Mouse (Mus musculus) spleen, adult 18-20 months (tissue): ENCODE measurements at regions not wholly inside any gene's neighbourhood (a gene's known extent, or its start where the extent isn't known, plus 50 kb on each side); places are given as distances from the start of the nearest gene placed in this dataset.

ENCODE experiments used
- DNase-seq, 2 experiments: peaks; one replicate each; pipeline ENCODE4 v3.0.0; 2022; ENCODE audit warnings: mixed read lengths in 2 of 2

DNA sequence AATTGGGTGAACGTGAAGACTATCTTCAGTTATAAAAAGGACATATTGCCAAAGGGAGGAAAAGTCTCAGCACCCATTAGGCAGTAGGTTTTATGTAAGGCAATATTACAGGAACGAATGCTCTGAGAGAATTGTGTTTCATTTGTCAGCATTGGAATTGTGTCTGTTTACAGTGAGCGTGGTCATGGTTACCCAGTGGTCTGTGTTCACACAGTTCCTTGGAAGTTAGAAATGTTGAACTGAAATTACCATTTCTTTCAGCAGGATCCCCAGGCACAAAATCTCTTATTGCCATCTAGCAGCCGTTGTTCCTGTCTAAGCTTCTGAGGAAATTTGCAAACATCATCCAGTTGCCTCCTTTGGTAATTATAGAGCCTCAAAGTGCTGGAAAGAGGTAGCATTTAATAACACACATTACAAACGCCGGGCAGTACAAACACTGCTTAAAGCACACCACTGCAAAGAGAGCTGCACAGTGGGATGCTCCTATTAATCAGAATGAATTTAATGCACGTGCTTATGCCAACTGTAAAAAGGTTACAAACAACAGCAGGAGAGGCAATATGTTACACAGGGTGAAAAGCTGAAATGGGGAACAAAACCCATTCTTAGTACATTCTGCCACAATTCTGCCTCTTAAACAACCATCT lies 555.4 kb upstream of the Marcks start:
- no peak for DNase-seq

DNA sequence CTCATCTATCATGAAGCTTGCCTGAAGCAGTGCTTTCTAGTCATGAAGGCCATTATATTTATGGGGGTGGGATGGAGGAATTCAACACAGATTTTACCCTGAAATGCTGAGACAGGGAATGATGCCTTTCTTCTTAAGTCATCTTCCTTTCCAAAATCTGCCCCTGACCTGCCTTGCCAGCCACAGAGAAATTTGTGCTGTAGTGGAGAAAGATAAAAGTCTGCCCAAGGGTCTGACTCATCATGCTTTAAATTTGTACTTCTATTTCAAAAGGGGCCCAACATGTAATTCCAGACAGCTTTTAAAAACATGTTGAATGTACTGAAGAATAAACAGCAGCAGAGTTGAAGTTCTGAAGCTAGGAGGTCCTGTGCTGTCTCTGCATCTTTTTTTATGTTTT lies 554.1 kb upstream of the Marcks start:
- DNase-seq = no peak

DNA sequence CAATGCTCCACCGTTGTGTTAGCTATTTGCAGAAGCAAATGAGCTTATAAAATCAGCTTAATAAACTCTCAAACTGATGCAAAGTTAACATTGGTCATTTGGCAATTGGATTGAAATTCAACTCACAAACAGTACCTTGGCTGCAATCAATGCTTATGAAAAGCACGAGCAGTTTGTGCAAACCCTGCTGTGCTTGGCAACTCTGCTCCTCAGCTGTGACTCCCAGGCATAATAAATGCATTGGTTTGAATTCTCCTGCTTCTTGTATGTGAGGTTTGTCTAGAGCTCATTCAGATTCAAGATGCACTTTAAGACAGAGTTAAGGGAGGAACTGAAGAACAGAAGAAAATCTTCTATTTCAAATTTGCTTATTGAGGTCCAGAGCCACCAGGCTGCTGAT lies 553.2 kb upstream of the Marcks start:
- no peak for DNase-seq

DNA sequence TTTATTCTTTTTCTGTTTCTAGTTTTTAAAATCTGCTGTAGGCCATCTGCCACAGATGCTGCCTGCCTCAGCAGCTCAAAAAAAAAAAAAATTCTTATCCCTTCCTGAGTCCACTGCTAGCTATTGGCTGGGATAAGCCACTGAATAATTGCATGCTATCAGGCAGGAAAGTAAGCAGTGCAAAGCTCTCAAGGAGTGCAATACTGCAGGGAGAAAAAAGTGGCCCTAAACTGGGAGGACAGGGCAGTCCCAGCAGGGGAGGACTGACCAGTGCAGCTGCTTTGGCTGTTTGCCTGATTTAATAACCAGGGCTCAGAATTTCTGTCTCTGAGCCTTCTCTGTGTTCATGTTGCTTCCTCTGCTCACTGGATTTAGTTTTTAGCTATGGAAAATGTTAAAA lies 544.4 kb upstream of the Marcks start:
- no peak for DNase-seq

DNA sequence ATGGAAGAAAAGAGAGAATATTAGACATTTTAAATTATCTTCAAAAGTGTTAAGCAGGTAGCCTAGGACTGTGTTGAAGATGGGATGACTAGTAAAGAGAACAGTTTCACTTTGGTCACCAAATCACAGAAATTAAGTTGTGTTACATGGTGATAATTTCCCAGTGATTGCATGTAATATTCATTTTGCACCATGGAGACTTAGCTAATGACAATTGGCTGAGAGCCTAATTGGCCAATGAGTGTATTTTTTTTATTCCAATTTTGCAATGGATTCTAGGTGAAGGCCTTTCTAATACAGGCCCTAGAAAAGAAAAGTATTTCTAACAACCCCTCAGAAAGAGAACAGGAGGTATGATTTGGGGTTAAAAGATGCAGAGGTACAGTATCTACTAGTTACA lies 541.9 kb upstream of the Marcks start:
- no peak for DNase-seq

DNA sequence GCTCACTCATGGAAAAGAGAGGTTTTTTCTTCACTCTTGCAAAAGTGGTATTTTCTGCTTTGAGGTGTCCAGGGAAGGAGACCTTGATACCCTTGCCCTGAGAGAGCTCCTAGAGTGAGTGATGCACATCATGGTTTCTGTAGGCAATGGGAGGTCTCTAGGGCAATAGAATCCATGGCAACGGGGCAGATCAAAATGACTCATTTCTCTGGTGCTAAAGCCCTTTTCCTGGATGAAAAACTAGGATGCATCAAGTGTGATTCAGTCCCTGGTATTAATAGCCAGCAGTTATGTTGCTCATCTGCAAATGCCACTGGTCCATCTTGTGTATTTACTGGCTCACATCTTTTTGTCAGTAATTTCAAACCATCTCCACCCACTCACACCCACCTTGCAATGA lies 539.1 kb upstream of the Marcks start:
- no peak for DNase-seq

DNA sequence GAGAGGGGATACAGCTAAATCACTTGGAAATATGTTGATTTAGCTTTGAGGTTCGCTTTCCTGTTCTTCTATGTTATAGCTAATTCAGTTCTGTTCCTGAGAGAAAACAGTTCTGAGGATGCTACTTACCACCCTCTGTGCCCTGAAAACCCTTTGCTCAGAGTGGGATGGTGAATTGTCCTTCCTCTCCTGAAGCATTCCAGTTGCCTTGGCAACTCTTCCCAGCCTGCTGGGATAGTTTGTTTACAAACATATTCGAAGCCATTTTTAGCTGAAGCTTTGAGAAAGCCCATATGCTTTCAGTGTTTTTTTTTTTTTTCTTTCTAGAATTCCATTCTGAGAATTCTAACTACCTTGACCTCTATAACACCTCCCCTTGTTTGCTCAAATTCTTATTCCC lies 530.1 kb upstream of the Marcks start:
- no peak for DNase-seq

DNA sequence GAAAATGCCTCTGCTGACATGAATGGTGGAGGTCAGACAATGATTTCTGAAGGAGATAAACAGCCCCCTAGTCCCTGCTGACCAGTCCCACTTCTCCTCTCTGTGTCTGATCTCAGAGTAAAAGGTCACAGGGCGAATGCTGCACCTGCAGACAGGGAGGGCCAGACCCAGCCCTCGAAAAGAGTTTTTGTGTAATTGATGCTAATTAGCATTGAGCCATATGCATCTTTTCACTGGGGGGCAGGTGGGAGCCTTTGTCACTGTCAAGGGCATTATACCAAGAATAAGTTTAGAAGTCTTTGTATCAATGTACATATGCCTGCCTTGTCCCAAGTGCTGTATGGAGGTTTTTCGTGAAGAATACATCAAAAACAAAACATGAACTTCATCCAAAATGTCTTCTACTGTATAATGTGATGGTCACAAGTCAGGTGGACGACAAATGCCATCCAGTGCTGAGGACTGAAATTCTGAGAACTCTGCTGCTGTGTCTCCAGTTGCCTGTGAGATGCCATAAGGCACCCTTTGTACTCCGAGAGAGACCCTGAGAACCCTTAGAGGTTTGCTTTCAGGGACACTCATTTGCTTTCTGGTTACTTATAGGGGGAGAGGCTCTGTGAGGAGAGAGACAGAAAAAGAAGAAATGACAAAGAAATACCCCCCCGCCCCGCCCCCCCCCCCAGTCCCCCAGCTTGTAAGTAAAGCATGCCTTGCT lies 528.5 kb upstream of the Marcks start:
- DNase-seq = no peak

DNA sequence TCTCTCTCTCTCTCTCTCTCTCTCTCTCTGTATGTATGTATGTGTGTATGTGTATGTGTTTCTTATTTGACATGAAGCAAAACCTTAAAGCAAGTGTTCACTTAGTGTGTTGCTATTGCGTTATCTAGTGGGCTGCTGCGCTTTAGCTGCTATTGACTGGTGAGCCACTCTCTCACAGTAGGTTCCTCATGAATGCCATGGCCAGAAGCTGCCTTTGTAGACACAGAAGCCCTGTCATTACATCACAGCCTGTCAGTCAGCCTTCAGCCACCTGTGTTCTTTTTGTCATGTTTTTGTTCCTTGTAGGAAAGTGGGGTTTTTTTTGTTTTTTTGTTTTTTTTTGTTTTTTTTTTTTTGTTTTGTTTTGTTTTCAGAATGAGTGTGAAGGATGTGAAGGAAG lies 527.8 kb upstream of the Marcks start:
- no peak for DNase-seq

DNA sequence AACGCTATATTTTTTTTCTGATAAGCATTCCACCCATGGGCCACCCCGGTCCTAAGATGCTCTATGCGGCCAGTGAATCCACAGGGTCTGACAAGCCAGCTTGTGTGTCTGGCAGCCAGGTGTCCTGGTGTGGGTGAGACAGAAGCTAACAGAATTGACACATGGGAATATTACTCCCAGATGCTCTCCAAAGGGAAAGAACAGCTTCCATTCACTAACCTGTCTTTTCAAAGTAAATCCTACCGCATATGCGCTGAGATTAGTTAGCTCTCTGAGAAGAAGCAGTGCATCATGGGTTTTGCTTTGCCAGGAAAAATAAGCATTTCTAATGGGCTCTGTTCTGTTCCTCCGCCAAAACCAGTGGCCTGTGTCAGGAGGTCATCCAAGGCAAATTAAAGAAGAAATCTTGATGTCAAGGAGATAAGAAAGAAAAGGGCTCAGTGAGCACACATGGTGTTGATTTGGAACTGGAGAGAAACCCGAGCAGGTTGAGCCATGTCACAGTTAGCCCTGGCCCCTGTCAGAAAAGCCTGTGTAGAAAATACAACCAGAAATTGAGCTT lies 498.4 kb upstream of the Marcks start:
- no peak for DNase-seq

DNA sequence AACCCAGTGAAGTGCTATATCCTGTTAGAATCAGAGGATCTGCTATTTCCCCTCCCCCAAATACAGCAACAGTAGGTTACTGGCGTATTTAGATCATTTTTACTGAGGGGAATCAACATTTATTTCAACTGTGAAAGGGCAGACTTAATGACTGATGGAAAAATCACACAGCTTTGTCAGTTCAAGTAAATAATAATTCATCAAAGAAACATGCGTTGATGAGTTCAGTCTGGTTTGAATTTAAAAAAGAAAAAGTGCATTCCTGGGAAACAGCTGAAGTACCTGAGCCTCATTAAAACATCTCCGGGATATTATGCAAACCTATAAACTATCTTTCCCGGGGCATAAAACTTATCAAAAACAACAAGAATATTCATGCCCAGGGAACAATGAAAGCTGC lies 497.7 kb upstream of the Marcks start:
- DNase-seq = no peak

DNA sequence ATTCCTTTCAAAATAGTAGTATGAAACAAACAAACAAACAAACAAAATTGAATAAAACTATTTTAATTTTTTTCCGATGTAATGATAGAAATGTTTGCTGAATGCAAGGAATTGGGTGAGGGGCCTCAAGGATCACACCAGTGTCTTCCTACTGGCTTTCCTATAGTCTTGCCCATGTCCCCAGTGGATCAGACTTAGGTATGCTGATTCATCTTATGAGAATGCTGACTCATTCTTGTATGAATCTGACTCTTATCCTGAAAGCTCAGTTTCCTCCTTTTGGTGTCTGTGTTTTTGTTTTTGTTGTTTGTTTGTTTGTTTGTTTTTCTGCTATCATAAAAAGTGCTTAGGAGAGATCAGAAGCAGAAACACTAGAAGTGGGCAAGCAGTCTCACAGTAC lies 491.7 kb upstream of the Marcks start:
- DNase-seq = no peak

DNA sequence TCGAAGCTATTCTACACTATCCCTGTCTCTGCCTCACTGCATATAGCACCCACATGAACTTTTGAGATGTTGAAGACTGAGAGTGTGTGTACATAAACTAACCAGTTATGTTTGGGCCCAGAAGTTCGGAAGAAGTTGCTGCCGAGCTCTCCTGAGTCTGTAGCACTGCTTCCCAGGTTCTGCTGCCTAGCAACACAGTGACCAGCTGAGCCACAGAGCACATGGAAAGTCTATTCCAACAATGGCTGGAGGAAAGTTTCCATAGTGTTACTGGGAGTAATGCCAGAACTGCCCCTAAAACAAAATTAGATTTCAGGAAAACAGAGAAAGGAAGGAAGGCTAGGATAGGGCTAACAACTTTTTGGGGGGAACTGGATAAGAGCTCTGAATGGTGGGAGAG lies 489.2 kb upstream of the Marcks start:
- no peak for DNase-seq

DNA sequence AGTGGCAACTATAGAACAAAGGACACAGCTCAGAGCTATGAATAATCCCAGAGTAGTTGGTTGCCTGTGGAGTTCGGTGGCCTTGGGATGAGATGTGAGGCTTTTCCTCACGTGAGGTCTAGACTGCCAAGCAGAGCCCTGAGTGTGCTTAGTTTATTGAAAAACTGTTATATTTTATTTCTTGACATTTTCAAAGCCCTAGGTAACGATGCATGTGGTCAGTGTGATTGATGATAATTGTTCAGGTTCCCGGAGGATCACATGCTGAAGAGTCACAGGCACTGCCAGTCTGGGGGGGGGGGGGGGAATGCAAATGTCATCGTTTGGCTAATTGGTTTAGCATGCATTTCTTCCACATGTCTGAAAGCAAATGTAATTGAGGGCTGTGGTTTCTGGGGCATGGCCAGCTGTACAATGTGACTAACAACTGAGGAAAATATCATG lies 488.1 kb upstream of the Marcks start:
- DNase-seq = no peak

DNA sequence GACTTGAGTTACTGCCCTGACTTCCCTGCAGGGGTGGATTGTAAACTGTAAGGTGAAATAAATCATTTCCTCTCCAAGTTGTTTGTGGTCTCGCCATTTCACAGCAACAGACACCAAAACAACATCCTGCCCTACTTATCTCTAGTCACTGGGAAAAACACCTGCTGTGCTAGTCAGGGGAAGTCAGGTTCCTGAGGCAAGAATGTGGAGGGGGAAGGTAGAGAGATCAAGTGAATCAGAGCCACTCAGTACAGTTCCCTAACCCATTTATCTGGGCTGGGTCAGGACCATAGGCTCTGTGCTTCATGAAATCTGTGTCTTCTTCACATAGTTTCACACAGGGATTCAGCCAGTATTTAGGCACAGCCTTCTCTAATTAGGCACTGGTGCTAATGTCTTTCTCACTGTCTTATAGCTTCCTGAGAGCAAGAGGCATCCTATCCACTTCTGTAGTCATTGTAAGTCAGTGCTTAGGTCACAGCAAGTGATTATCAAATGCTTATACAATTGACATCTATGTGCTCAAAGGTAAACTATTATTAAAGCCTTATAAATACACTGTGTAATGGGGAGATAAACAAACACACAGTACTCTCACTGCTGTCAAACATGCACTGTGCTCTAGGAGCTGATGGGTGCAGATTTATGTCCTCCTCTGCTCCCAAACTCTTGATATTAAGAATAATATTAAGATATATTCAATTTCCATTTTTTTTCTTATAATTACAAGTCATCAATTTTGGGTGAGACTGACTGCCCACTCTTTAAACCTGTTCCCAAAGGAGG lies 487.4 kb upstream of the Marcks start:
- DNase-seq = no peak

DNA sequence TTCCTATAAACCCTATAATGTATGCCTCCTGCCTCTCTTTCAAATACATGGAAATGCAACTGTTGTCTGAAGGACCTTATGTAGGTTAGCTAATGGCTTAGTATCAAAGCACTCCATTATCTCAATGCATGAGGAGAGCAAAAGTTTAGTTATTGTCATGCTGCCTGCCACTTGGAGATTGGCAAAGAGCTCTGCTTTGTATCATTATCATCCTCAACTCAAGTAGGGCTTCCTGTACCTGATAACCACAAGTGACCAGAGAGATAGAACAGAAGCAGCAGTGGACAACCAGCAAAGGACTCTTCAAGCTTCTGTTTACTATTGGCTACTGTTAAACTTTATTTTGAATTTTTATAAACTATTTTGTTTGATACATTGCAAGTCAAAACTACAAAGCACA lies 484.3 kb upstream of the Marcks start:
- no peak for DNase-seq

DNA sequence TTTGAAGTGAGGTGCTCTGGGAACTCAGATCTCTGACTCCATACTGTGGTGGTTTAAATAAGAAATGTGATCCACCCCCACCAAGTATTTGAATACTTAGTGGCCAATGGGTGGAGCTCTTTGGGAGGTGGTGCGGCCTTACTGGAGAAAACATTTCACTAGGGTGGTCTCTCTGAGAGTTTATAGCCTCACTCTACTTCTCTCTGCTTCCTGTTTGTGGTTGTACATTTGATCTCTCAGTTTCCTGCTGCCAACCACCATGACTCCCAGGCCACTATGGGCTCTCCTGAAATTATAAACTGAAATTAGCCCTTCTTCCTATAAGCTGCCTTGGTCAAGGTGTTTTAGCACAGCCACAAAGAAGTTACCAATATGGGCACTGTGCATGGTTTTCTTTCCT lies 479.9 kb upstream of the Marcks start:
- DNase-seq = no peak

DNA sequence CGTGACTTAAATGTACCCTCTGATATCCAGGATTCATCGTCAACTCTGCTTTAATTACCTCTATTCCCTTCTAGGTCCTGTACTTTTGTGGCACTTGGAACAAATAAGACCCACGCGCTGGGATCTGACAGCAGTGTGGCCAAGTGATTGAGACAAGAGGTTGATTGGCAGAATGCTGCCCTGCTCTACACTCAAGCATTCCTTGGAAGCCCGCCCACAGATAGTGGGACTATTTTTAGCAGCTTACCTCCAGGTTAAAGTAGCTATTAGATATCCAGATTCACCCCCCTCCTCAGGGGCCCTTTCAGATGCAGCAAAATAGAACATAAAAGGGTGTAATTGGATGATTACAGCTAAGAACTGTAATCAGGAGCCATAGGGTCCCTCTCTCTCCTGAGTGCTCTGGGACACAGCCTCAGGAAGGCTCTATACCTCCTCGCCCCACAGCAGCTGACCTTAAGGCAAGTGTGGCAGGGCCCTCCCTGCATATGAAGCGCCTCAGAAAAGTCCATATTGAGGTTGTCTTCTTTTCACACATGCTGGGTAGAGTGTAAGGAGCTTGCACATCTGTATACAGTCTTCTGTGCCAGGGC lies 479.1 kb upstream of the Marcks start:
- DNase-seq = no peak

DNA sequence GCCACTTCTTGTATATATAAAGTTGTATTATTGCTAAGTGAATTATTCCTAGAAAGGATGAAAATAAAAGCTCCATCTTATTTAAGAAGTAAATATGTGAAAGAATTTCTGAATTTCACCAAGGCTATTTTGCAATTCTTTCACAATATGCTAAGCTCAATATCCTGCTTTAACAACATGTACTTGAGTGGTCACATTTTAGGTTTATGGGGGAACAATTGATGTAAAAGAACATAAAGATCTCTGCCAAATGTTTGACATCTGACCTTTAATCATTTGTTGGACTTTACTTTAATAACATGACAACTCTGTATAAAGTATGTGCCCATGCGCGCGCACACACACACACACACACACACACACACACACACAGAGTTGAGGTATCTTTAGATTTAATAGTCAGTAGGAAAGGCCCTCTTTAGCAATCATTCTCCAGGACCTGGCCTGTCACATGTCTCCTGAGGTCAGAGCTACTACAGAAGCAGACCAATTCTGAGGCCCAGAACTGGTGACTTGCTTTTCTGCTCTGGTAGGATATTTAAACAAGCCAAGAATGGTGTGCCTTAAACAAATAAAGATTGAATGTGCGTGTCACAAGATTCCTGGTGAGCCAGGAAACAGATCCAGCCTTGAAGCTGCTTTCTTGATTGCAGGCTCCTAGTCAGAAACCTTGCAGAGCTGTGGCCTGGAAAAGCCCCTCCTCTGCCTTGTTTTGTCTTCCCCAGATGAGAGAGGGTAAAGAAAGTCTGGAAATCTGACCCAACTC lies 477.4 kb upstream of the Marcks start:
- no peak for DNase-seq

DNA sequence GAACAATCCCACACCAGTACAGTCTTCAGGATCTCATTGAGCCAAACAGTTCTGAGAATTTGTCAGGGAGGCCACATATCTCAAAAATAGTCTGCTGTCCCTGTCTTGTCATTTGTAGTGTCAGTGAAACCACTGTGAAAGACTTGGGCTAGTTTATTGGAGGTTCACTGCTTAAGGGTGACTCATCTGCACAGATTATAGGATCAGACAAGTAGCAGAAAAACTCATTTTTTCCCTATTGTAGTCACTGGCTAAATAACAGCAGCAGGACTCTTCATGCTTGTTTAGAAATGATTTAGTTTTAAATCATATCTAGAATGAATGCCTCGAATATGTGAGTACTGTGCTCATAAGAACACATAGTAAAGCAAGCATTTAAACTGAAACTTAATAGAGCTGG lies 475.2 kb upstream of the Marcks start:
- DNase-seq = no peak

DNA sequence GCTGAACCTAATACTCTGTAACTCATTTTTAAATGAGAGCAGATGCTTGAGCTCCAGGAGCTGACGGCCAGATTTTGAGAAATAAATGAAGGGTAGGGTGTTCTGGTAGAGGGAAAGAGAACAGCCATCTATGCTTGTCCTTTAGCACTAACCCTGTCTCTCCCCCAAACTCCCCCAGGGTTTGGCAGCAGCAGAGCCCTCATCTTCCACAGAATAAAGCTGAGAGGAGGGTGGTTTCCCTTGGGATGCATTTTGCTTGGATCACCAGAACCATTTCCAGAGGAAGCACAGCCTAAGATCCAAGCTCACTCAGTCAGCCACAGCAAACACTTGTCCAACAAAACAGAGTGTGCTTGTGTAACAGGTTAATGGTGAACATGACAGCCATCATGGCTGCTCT lies 464.8 kb upstream of the Marcks start:
- DNase-seq = no peak

DNA sequence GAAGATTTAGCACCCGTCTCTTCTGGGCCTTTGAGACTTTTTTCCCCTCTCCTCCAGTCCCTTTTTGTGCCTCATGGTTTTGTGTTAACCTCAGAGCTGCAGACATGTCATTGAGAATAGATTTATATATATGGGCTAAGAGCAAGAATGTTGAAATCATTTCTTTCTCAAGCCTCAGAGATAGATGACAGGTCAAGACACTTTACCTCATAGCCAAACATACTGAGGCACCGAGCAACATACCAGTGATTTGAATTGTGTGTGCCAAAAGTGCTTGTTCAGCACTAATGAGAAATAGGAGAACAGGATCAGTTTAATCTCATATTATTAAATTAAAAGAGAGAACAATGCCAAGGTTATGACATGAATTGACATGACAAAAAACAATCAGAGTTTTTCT lies 464.2 kb upstream of the Marcks start:
- DNase-seq = no peak

DNA sequence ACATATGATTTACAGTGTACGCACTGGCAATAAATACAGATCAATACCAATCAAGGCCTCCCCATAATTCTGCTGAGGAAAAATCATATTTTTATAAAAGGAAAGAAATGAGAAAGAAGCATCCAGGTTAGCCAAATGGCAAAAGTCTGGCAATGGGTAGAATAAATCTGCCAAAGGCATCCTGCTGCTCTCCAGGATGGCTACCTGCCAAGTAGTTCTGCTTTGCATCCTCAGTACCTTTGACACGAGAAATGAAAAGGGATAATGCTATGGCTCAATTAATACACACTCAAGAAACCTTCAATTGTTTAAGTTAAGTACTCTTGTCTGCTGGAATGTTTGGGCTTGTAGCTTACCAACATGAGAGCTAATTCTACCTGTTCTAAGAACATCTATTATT lies 451.2 kb upstream of the Marcks start:
- no peak for DNase-seq
